Mouse (Mus musculus): Measurements from ENCODE around the gene Lyrm7. TPM values are rescaled to one million over a fixed set of nuclear protein-coding genes. Genes with fewer than 3 reads are reported as not detected.

The Lyrm7 gene
- total RNA-seq, 2 experiments from 2014 or later = 0.84 to 1.4 TPM

GRCm38 (mm10) chr11:54884197-54884828 lies 23.6 kb upstream of the Lyrm7 start:
- ATAC-seq (replicated peaks; ENCODE audit: low FRiP score, poor library complexity, severe bottlenecking) = no peak

- ATAC-seq (replicated peaks; ENCODE audit: low FRiP score, poor library complexity, severe bottlenecking) = no peak
These were observed 22.0 kb upstream of the Lyrm7 start for GRCm38 (mm10) chr11:54882671-54883070.

DNA sequence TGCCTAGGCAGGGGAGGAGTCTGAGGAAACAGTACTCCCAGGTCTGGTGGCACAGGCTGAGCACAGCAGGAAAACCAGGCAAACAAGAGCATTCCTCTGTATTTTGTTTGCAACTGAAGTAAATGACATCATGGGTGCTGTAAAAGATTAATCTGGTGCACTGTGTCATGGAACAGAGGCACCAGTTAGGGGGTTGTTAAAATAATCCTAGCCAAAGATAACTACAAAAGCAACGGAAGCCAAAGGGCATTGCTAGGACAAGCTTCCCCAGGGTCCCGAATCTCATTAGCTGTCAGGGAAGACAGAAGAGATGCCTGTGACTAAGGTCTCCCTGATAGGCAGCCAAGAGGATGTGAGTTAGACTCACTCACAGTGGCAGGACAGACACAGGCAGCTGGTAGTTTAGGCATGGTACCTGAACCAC lies 20.3 kb upstream of the Lyrm7 start:
- ATAC-seq (replicated peaks; ENCODE audit: low FRiP score, poor library complexity, severe bottlenecking) = no peak

- ATAC-seq (replicated peaks; ENCODE audit: low FRiP score, poor library complexity, severe bottlenecking) = no peak
These were observed 19.2 kb upstream of the Lyrm7 start for GRCm38 (mm10) chr11:54879922-54880321.

GRCm38 (mm10) chr11:54879434-54879833 lies 18.7 kb upstream of the Lyrm7 start:
- ATAC-seq (replicated peaks; ENCODE audit: low FRiP score, poor library complexity, severe bottlenecking) = no peak

DNA sequence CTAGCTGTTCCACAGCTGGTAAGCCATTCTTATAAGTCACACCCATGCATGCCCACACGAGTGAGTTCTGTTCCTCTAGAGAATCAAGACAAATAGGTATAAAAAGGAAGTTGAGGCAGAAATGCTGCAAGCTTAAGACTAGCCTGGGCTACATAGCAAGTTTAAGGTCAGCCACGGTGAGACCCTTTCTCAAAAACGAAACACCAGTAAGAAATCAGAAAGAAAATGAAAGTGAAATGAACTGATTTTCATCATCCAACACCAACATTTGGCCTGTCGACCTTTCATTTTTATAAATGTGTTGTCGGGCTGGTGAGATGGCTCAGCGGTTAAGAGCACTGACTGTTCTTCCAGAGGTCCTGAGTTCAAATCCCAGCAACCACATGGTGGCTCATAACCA lies 18.2 kb upstream of the Lyrm7 start:
- no peak for ATAC-seq (replicated peaks; ENCODE audit: low FRiP score, poor library complexity, severe bottlenecking)

DNA sequence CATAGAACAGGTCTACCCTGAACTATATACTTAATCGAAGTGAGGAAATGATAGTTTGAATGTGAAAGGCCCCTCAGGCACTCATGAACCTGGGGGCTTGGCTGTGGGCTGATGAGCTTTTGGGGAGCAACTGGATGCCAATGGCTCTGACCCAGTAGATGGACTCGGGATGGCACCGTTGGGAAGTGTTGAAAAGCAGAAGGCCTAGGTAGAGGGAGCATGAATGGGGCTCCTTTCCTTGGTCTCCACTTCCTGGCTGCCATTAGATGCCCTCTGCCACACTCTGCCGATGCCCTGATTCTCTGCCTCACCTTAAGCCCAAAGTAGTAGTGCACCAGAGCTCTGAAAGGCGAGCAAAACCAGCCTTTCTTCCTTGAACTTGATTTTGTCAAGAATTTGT lies 15.3 kb upstream of the Lyrm7 start:
- ATAC-seq (replicated peaks; ENCODE audit: low FRiP score, poor library complexity, severe bottlenecking) = no peak

DNA sequence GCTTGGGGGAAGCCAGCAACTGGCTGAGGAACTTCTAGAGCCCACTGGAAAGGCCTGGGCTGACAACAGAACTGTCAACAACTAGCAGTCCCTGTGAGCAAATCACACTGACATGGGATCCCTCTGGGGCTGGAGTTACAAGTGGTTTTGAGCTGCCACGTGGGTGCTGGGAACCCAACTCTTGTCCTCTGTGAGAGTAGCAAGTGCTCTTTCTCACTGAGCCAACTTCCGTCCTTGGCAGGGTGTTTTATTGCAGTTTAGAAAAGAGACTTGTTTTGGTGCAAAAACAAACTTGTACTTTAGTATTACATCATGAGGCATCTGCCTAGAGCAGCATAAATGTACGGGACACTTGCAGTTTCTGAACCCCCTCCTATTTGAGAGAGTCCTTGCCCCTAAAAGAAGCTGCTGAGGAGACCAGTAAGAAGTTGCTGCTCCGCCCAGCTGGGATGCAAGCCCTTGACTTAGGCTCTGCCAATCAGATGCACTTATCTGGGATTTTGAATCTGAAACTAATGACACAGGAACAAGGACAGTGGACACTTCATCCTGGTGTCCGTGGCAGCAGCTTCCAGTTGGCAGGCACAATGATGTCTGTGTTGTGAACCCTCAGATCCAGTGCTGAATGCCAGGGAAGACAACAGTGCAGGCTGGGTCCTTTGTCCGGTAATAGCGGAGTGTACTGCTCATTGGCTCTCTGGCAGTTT lies 11.3 kb upstream of the Lyrm7 start:
- no peak for ATAC-seq (replicated peaks; ENCODE audit: low FRiP score, poor library complexity, severe bottlenecking)

DNA sequence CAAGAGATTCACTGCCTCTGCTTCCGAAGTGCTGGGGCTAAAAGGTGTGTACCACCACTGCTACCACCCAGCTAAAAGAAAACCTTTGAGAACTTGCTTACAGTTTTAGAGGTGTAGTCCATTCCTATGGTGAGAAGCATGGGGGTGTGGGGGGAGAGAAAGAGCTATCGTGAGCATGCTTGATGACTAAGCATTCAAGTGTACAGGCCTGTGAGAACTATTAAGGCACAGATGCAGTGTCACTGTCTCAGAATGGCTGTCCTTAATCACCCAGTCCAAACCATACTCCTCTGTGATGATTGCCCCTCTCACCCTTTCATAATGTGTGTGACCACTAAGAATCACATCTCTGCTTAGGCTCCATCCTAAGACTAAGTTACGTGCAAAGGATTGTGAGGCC lies 8.6 kb upstream of the Lyrm7 start:
- no peak for ATAC-seq (replicated peaks; ENCODE audit: low FRiP score, poor library complexity, severe bottlenecking)

- ATAC-seq (replicated peaks; ENCODE audit: low FRiP score, poor library complexity, severe bottlenecking) = no peak
These were observed 7.7 kb upstream of the Lyrm7 start for GRCm38 (mm10) chr11:54868445-54868844.

- ATAC-seq (replicated peaks; ENCODE audit: low FRiP score, poor library complexity, severe bottlenecking) = no peak
These were observed 7.3 kb upstream of the Lyrm7 start for GRCm38 (mm10) chr11:54867903-54868434.

GRCm38 (mm10) chr11:54867049-54867385 lies 6.3 kb upstream of the Lyrm7 start:
- peak; percentile 48; the same call in 1 of the 2 replicates for ATAC-seq (replicated peaks; ENCODE audit: low FRiP score, poor library complexity, severe bottlenecking)

DNA sequence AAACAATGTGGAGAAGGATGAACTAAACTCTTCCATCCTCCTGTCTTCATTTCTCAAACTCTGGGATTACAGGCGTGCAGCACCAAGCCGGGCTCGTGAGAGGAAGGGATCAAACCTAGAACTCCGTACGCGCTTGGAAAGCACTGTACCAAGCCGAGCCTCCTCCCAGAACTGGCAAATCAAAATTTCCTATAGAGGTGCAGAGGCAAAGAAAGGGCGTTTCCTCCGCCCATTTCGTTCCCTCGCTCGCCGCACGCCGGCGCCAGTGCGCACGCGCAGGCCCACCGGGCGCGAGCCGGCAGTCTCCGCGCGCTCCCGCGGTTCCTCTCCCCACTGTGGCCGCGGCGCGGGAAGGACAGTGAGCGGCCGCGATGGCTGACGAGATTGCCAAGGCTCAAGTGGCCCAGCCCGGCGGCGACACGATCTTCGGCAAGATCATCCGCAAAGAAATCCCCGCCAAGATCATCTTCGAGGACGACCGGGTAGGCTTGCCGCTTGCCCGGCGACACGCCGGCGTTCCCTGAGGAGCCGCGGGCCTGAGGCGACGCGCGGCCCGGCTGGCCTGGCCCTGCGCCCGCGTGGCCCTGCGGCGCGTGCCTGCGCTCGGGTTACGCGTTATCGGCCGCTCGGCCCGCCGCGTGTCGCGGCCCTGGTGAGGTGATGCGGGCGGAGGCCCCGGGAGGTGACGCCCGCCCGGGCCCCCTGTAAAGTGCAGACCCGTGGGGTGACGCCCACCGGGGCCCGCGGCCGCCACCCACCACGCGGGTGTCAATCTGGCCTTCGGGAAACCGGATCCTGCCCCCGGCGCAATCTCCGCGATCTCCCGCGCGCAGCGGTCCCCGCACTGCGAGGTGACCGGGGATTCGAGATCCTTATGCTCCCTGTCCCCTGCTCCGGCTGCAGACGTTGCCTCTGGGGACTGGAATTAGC lies 5.7 kb upstream of the Lyrm7 start, which contains the start of gene Hint1:
TSS of gene Hint1 (plus strand) at position 265 of the 930 bp plus-strand sequence.
- ATAC-seq (replicated peaks; ENCODE audit: low FRiP score, poor library complexity, severe bottlenecking) = peak; percentile 79

- no peak for ATAC-seq (replicated peaks; ENCODE audit: low FRiP score, poor library complexity, severe bottlenecking)
These were observed 4.8 kb upstream of the Lyrm7 start for GRCm38 (mm10) chr11:54865330-54866085.

DNA sequence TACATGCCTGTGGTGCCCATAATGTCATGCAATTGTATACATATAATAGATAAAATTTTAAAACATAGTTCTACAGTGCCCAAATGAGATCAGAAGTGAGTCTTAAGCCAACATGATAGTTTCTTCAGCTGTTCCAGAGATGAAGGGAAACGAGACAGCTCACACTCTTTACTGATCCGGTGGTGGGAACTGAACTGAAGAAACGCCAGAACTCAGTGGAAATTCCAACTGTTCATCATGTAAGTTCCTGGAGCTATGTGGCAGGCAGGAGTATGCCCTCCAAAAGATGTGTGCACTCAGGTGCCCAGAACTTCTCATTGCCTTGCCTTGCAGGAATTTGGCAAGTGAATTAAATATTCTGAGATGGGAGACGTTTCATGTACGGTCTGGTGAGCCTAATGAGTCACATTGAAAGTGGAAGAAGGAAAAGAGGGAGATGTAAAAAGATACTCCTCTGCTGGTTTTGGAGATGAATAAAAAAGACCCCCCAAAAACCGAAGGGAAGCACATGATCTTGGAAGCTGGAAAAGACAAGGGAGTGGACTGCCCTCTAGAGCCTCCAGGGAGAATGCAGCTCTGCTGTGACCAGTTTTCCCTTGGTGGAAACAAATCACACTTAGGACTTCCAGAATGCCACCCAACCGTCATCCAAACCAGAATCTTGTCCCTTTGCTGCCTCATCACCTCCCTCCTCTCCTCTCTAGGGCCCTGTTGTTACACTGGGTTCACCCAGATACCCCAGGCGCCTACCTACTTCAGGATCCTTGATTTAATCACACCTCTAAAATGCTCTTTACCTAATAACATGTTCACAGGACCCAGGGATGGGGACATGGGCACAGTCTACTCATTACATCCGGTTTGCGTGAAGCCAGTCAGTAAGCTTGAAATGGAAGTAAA lies 2.2 kb upstream of the Lyrm7 start:
- ATAC-seq (replicated peaks; ENCODE audit: low FRiP score, poor library complexity, severe bottlenecking) = no peak

DNA sequence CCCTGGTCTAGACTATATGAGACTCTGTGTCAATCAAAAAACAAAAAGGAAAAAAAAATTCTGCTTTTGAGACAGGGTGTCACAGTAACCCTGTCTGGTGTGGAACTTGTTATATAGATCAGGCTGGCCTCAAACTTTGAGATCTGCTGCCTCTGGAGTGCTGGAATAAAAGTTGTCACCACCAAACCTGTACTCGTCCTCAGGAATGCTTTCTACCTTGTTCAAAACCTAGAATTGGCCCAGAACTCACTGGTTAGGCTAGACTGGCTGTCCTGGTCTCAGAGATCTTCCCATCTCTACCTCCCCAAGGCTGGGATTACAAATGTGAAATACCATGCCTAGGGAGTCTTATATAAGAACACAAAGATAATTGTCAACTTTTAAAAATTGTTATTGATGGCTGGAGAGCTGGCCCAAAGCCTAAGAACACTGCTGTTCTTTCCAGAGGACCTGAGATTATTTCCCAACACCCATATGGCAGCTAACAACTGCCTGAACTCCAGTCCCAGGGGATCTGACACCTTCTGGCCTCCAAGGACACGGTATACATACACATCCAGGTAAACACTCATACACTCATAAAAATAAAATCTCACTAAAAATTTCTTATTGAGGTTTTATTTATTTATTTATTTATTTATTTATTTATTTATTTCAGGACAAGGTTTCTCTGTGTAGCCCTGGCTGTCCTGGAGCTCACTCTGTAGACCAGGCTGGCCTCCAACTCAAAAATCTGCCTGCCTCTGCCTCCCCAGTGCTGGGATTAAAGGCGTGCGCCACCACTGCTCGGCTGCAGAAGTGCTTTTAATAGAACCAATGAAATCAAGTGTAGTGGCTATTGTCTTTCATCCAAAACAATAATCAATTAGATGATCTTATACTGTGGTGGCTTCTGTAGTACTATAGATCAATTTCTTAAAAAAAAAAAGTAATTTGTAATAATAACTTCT lies 1.0 kb upstream of the Lyrm7 start:
- no peak for ATAC-seq (replicated peaks; ENCODE audit: low FRiP score, poor library complexity, severe bottlenecking)

GRCm38 (mm10) chr11:54859322-54860165 lies 1.2 kb downstream of the Lyrm7 start:
- ATAC-seq (replicated peaks; ENCODE audit: low FRiP score, poor library complexity, severe bottlenecking) = no peak
